Mouse (Mus musculus): ENCODE measurements around the gene Itga9.

The Itga9 gene

GRCm38 (mm10) chr9:118774676-118775075 lies 168.2 kb downstream of the Itga9 start:
- no peak for DNase-seq (ENCODE audit: low spot score)

- no peak for DNase-seq (ENCODE audit: low spot score)
Observed at GRCm38 (mm10) chr9:118776880-118777438, 170.5 kb downstream of the Itga9 start.

- DNase-seq (ENCODE audit: low spot score), result peak; percentile 5
Observed at GRCm38 (mm10) chr9:118778596-118778995, 172.1 kb downstream of the Itga9 start.

- no peak for DNase-seq (ENCODE audit: low spot score)
Observed at GRCm38 (mm10) chr9:118784621-118785020, 178.1 kb downstream of the Itga9 start.

GRCm38 (mm10) chr9:118785816-118786215 lies 179.3 kb downstream of the Itga9 start:
- no peak for DNase-seq (ENCODE audit: low spot score)

- no peak for DNase-seq (ENCODE audit: low spot score)
Observed at GRCm38 (mm10) chr9:118788869-118789281, 182.4 kb downstream of the Itga9 start.

- no peak for DNase-seq (ENCODE audit: low spot score)
Observed at GRCm38 (mm10) chr9:118791231-118791630, 184.7 kb downstream of the Itga9 start.

- no peak for DNase-seq (ENCODE audit: low spot score)
Observed at GRCm38 (mm10) chr9:118793151-118793785, 186.8 kb downstream of the Itga9 start.

- no peak for DNase-seq (ENCODE audit: low spot score)
Observed at GRCm38 (mm10) chr9:118794668-118795067, 188.2 kb downstream of the Itga9 start.

GRCm38 (mm10) chr9:118795304-118795703 lies 188.8 kb downstream of the Itga9 start:
- no peak for DNase-seq (ENCODE audit: low spot score)

- no peak for DNase-seq (ENCODE audit: low spot score)
Observed at GRCm38 (mm10) chr9:118799105-118799504, 192.6 kb downstream of the Itga9 start.

GRCm38 (mm10) chr9:118801176-118801909 lies 194.9 kb downstream of the Itga9 start:
- DNase-seq (ENCODE audit: low spot score), result no peak

- DNase-seq (ENCODE audit: low spot score), result no peak
Observed at GRCm38 (mm10) chr9:118801910-118802287, 195.4 kb downstream of the Itga9 start.

GRCm38 (mm10) chr9:118802380-118802779 lies 195.9 kb downstream of the Itga9 start:
- DNase-seq (ENCODE audit: low spot score), result no peak

- no peak for DNase-seq (ENCODE audit: low spot score)
Observed at GRCm38 (mm10) chr9:118805740-118806139, 199.2 kb downstream of the Itga9 start.

- DNase-seq (ENCODE audit: low spot score), result no peak
Observed at GRCm38 (mm10) chr9:118807669-118808068, 201.2 kb downstream of the Itga9 start.

- no peak for DNase-seq (ENCODE audit: low spot score)
Observed at GRCm38 (mm10) chr9:118812221-118812620, 205.7 kb downstream of the Itga9 start.

- DNase-seq (ENCODE audit: low spot score), result no peak
Observed at GRCm38 (mm10) chr9:118813492-118813891, 207.0 kb downstream of the Itga9 start.

- DNase-seq (ENCODE audit: low spot score), result no peak
Observed at GRCm38 (mm10) chr9:118814056-118814455, 207.6 kb downstream of the Itga9 start.

GRCm38 (mm10) chr9:118814461-118814860 lies 208.0 kb downstream of the Itga9 start:
- no peak for DNase-seq (ENCODE audit: low spot score)

- no peak for DNase-seq (ENCODE audit: low spot score)
Observed at GRCm38 (mm10) chr9:118815543-118815942, 209.1 kb downstream of the Itga9 start.

- DNase-seq (ENCODE audit: low spot score), result no peak
Observed at GRCm38 (mm10) chr9:118818508-118818907, 212.0 kb downstream of the Itga9 start.

Data from adipocyte (in vitro differentiated cells).